Mouse (Mus musculus) kidney, postnatal 14 days (tissue): Measurements from ENCODE around the gene Adamts12.

ENCODE experiments used
- DNase-seq: peaks from one replicate; pipeline ENCODE4 v3.0.0; 2022; ENCODE audit warnings: mixed read lengths

Gene Adamts12

GRCm38 (mm10) chr15:11297960-11298359 lies 233.4 kb downstream of the Adamts12 start:
- no peak for DNase-seq

- DNase-seq, result no peak
Measured at GRCm38 (mm10) chr15:11317077-11317476, 252.5 kb downstream of the Adamts12 start.

- DNase-seq, result peak; percentile 67
Measured at GRCm38 (mm10) chr15:11320481-11320880, 255.9 kb downstream of the Adamts12 start.

GRCm38 (mm10) chr15:11339467-11340180 lies 275.0 kb downstream of the Adamts12 start:
- DNase-seq, result no peak

- no peak for DNase-seq
Measured at GRCm38 (mm10) chr15:11355865-11356264, 291.3 kb downstream of the Adamts12 start.

GRCm38 (mm10) chr15:11357501-11357900 lies 292.9 kb downstream of the Adamts12 start:
- no peak for DNase-seq

- DNase-seq, result no peak
Measured at GRCm38 (mm10) chr15:11360888-11361287, 296.3 kb downstream of the Adamts12 start.

GRCm38 (mm10) chr15:11361824-11362223 lies 297.2 kb downstream of the Adamts12 start:
- DNase-seq, result no peak

GRCm38 (mm10) chr15:11364112-11364511 lies 299.5 kb downstream of the Adamts12 start:
- no peak for DNase-seq

GRCm38 (mm10) chr15:11364795-11365194 lies 300.2 kb downstream of the Adamts12 start:
- peak; percentile 43 for DNase-seq

- DNase-seq, result no peak
Measured at GRCm38 (mm10) chr15:11369572-11369971, 305.0 kb downstream of the Adamts12 start.

- DNase-seq, result no peak
Measured at GRCm38 (mm10) chr15:11370477-11371085, 306.0 kb downstream of the Adamts12 start.

GRCm38 (mm10) chr15:11379431-11380086 lies 315.0 kb downstream of the Adamts12 start:
- DNase-seq, result peak; percentile 23

GRCm38 (mm10) chr15:11380087-11380530 lies 315.5 kb downstream of the Adamts12 start:
- DNase-seq, result peak; percentile 39

- no peak for DNase-seq
Measured at GRCm38 (mm10) chr15:11380616-11381015, 316.0 kb downstream of the Adamts12 start.

GRCm38 (mm10) chr15:11382585-11382984 lies 318.0 kb downstream of the Adamts12 start:
- DNase-seq, result no peak

- no peak for DNase-seq
Measured at GRCm38 (mm10) chr15:11383796-11384195, 319.2 kb downstream of the Adamts12 start.

GRCm38 (mm10) chr15:11392903-11393302 lies 328.3 kb downstream of the Adamts12 start:
- DNase-seq, result no peak

GRCm38 (mm10) chr15:11396421-11396820 lies 331.8 kb downstream of the Adamts12 start:
- DNase-seq, result no peak
